Mouse (Mus musculus) lung, embryonic 15.5 days (tissue): ENCODE measurements around the gene Sorcs3. TPM values are rescaled to one million over a fixed set of nuclear protein-coding genes. Genes with fewer than 3 reads are reported as not detected.

Experiments
- ATAC-seq: fragments of 200-750 bp; cut with Nextera tagmentation; 2 replicates; pipeline ENCODE4 v1.8.0; 2017; ENCODE audit warnings: moderate number of reproducible peaks, borderline replicate concordance; ENCODE audit not compliant: low FRiP score, low TSS enrichment; ENCODE audit errors: extremely low read depth
- H3K27ac ChIP-seq: fragments of 300-500 bp; sonication (generic); 2 replicates; pipeline ENCODE4 v1.5.1; 2015; ENCODE audit warnings: moderate library complexity, mild to moderate bottlenecking, inconsistent platforms
- H3K27me3 ChIP-seq: fragments of 300-500 bp; sonication (generic); 2 replicates; pipeline ENCODE4 v1.6.1; 2015; ENCODE audit warnings: inconsistent platforms
- H3K36me3 ChIP-seq: fragments of 300-500 bp; sonication (generic); 2 replicates; pipeline ENCODE4 v1.6.1; 2015; ENCODE audit warnings: inconsistent platforms
- H3K4me1 ChIP-seq: fragments of 300-500 bp; sonication (generic); 2 replicates; pipeline ENCODE4 v1.6.1; 2015; ENCODE audit warnings: inconsistent platforms
- H3K4me2 ChIP-seq: fragments of 300-500 bp; sonication (generic); 2 replicates; pipeline ENCODE4 v1.6.1; 2015; ENCODE audit warnings: inconsistent platforms, mild to moderate bottlenecking, moderate library complexity
- H3K4me3 ChIP-seq: fragments of 300-500 bp; sonication (generic); 2 replicates; pipeline ENCODE4 v1.5.1; 2015; ENCODE audit warnings: mild to moderate bottlenecking, inconsistent platforms
- H3K9ac ChIP-seq: fragments of 300-500 bp; sonication (generic); 2 replicates; pipeline ENCODE4 v1.6.1; 2015; ENCODE audit warnings: inconsistent platforms
- H3K9me3 ChIP-seq: fragments of 300-500 bp; sonication (generic); 2 replicates; pipeline ENCODE4 v1.6.1; 2016; ENCODE audit warnings: inconsistent platforms
- whole genome bisulfite sequencing: fragments of 180-500 bp; shearing (Covaris S2); methylation state at CpG from one replicate; pipeline ENCODE4 v1.1.7; 2015; 5-methylcytosine and 5-hydroxymethylcytosine counted together
- polyA plus RNA-seq: library from polyadenylated mRNA; unstranded; fragments of >200 nt; fragmentation: Nextera tagmentation; extraction: Ambion mirVana; gene quantifications from 2 replicates; pipeline ENCODE4 v1.2.1, GENCODE M21; 2015

The Sorcs3 gene
- polyA plus RNA-seq, 1 experiment from 2014 or later = 0.25 TPM

DNA sequence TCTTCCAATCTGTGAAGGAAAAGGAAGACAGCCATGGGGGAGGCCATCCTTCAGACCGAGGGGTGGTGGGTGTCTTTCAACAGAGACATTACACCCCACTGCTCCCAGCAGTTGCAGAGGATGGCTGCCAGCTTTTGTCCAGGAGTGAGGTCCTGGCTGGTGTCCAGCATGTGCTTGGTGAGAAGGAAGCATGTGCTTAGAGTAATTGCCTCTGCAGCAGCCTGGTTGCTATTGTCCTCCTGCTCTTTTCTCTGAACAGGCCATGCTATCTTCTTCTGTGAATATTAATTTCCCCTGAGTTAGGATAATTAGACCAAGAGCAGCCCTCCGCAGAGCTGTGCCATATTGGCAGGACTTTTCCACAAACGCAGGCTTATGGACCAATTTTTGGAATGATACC lies 476.7 kb downstream of the Sorcs3 start:
- WGBS = 64% methylated on average over 3 of the region's 3 CpGs
- Histone ChIP-seq H3K4me2 (no peak overlapping the region), H3K36me3 (no peaks in the 10 kb centered on the region), H3K4me1 (no peaks in the 10 kb centered on the region), H3K27me3 (no peaks in the 10 kb centered on the region), H3K9ac (no peak overlapping the region), H3K4me3 (no peak overlapping the region), H3K9me3 (no peaks in the 10 kb centered on the region), H3K27ac (no peak overlapping the region)
- ATAC-seq = no peak

DNA sequence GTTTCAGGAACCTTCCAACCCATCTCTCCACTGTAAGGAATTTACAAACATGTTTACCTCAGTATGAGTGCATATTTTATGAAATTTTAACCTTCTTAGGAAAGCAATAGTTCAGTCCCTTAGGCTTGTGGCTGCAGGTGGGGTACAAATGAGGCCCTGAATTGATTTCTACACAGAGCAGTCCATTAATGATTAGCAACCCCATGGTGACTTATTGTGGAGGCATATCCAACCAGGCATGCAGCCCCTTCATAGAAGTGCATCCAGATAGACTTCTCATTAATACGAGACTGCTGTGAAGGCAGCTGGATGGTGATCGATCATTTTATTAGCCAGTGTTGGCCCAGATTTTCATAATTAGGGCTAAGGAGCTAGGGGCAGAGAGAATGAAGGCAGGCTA lies 480.5 kb downstream of the Sorcs3 start:
- Histone ChIP-seq H3K4me1 (no peaks in the 10 kb centered on the region), H3K9ac (no peak overlapping the region), H3K27ac (no peak overlapping the region), H3K4me3 (no peak overlapping the region), H3K9me3 (no peaks in the 10 kb centered on the region), H3K4me2 (no peak overlapping the region), H3K27me3 (no peaks in the 10 kb centered on the region), H3K36me3 (no peaks in the 10 kb centered on the region)
- no peak for ATAC-seq
- 86% methylated on average over 2 of the region's 2 CpGs for WGBS

DNA sequence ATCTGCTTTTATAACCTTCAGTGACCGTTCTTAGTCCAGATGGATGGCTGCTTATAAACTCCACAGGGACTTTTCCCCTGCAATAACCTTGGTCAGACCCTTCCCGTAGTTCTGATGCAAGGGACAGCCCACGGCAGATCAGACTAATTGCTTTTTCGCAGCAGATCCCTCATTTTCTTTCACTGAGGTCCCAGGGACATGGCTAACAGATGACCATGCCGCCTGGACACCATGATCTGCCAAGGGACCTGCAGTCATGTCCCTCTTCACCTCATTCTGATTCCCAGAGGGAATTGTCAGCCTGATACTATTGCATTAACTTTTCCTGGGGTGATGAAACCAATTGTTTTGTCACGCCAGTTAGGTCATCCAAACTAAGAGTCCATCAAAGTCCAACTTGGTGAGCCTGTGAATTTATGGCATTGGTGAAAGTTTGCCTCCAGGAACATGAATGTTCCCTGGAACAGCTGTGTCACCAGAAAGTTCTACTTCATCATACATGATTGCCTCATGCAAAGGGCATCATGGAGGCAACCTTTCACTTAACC lies 494.4 kb downstream of the Sorcs3 start:
- Histone ChIP-seq H3K4me2 (no peak overlapping the region), H3K9me3 (no peaks in the 10 kb centered on the region), H3K36me3 (no peaks in the 10 kb centered on the region), H3K4me1 (no peaks in the 10 kb centered on the region), H3K27me3 (no peaks in the 10 kb centered on the region), H3K4me3 (no peak overlapping the region), H3K27ac (no peak overlapping the region), H3K9ac (no peak overlapping the region)
- 63% methylated on average over 6 of the region's 6 CpGs for WGBS
- no peak for ATAC-seq

DNA sequence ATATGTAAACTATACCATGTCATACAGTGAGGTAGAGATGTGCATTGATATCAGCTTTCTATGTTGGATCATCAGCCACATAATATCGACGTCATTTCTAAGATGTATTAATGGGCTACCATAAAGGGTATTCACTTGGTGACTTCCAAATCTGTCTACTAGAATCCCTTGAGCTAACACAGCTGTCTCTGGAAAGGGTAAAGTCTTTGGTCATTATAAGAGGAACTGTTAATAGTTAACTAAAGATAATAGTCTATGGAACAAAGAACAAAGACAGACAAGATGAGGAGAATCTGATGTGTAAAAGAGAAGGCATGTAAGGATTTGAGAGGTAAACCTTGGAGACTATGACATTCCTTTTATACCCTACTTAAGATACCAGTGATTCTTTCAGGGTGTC lies 497.9 kb downstream of the Sorcs3 start:
- H3K4me3 ChIP-seq = no peak overlapping the region
- no peak overlapping the region for H3K4me2 ChIP-seq
- no peak for ATAC-seq
- 82% methylated on average over 2 of the region's 2 CpGs for WGBS
- H3K9me3 ChIP-seq = no peaks in the 10 kb centered on the region
- no peak overlapping the region for H3K9ac ChIP-seq
- H3K36me3 ChIP-seq = no peaks in the 10 kb centered on the region
- 0 out of 2 replicates have a peak, but pooled peaks cover 3% of the 10 kb centered on the region for H3K4me1 ChIP-seq
- no peak overlapping the region for H3K27ac ChIP-seq
- no peaks in the 10 kb centered on the region for H3K27me3 ChIP-seq

DNA sequence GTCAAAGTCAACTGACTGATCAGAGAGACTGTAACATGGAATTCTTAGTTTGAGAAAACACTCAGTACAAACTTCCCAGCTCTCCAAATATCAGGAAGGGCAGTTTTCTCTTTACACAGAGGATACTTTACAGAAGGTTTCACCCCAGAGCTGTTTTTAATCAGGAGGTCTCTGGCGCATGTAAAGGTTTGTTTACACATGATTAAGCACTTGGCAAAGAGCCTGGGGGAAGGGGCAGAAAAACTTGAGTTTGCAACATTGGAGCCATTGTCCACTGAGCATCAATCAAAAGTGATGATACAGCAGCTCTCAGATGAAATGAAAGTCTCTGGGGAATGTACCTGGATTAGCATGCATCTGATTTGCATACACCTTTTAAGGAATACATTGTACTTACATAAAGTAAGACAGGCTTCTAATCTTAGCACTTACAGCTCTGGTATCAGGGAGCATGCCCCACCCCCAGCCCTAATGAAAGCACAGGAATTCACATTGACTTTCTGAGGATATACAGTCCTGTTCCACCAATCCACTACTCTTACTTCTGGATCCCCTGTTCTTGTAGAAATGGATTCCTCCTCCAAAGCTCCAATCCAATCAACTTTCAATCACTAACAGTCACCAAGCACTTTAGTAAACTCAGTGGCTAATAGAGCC lies 500.6 kb downstream of the Sorcs3 start:
- no peak for ATAC-seq
- H3K27ac ChIP-seq = no peak overlapping the region
- no peak overlapping the region for H3K4me3 ChIP-seq
- 0% methylated on average over 1 of the region's 1 CpGs for WGBS
- H3K4me1 ChIP-seq = 0 out of 2 replicates have a peak, but pooled peaks cover 3% of the 10 kb centered on the region
- no peak overlapping the region for H3K9ac ChIP-seq
- H3K36me3 ChIP-seq = no peaks in the 10 kb centered on the region
- H3K4me2 ChIP-seq = no peak overlapping the region
- H3K9me3 ChIP-seq = no peaks in the 10 kb centered on the region
- H3K27me3 ChIP-seq = no peaks in the 10 kb centered on the region

DNA sequence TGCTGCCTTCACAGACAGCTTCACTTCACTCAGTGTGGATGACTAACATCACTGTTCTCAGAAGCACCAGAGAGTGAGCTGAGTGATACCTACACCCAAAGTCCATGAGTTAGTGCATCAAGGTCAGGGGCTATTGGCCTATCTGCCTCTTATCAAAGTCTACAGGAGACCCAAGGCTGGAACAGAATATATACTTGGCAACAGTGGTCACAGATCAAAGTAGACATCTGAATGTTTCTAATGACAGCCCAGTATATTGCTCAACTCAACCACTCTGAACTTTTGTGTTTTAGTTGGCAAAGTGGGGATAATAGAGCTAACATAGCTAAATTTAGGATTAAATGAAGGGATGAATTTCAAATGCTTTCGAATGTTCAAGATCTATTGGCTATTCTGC lies 501.1 kb downstream of the Sorcs3 start:
- no peak overlapping the region for H3K4me3 ChIP-seq
- no peak for ATAC-seq
- H3K9me3 ChIP-seq = no peaks in the 10 kb centered on the region
- WGBS = 83% methylated on average over 1 of the region's 1 CpGs
- H3K36me3 ChIP-seq = no peaks in the 10 kb centered on the region
- no peak overlapping the region for H3K27ac ChIP-seq
- H3K4me1 ChIP-seq = 0 out of 2 replicates have a peak, but pooled peaks cover 3% of the 10 kb centered on the region
- H3K27me3 ChIP-seq = no peaks in the 10 kb centered on the region
- no peak overlapping the region for H3K9ac ChIP-seq
- no peak overlapping the region for H3K4me2 ChIP-seq

DNA sequence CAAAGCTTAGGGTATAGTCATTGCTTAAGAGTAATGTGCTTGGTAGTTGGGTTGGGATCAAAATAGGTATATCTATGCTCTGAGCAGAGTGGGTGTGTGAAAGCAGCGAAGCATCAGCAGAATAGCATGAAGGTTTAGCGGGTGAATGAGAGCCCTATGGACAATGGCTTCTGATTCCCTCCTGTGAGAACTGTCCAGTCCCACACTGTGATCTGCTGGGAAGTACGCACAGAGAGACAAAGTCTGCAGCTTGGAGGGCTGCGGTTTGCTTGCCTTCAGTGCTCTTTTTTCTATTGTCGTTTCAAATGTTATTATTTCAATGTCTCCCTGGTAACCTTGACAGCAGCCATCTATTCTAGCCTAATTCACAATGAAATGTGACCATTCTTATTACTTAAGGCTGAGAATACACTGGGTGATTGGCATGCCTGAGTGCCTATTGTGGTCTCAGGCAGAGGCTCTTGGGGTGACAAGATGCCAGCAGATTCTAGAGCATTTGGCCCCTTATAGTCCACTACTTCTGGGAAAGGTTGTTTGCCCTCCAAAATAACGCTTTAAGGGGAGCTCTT lies 520.1 kb downstream of the Sorcs3 start:
- Histone ChIP-seq H3K36me3 (no peaks in the 10 kb centered on the region), H3K4me3 (no peak overlapping the region), H3K4me2 (no peak overlapping the region), H3K27ac (no peak overlapping the region), H3K9me3 (no peaks in the 10 kb centered on the region), H3K27me3 (no peaks in the 10 kb centered on the region), H3K4me1 (no peaks in the 10 kb centered on the region), H3K9ac (no peak overlapping the region)
- no peak for ATAC-seq
- 68% methylated on average over 6 of the region's 6 CpGs for whole genome bisulfite sequencing

DNA sequence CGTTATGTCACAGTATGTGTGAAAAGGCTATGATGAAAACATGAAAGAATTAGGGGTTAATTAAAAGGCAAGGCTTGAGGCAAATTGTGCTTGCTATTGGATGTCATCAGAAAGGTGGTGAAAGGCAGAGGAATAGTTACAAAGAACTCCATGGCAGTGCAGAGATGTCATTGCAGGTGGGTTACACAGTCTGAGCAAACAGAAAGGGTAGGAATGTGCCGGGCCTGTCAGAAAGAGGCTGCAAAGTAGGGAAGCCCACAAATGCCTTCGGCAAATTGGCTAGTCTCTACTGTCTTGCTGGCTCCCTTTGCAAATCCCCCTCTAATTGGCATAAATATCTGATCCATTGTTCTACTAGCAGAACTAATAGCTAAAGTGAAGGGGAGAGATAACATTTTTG lies 521.2 kb downstream of the Sorcs3 start:
- Histone ChIP-seq H3K4me2 (no peak overlapping the region), H3K9ac (no peak overlapping the region), H3K36me3 (no peaks in the 10 kb centered on the region), H3K9me3 (no peaks in the 10 kb centered on the region), H3K27ac (no peak overlapping the region), H3K4me1 (no peaks in the 10 kb centered on the region), H3K4me3 (no peak overlapping the region), H3K27me3 (no peaks in the 10 kb centered on the region)
- ATAC-seq = no peak
- 63% methylated on average over 3 of the region's 3 CpGs for WGBS

DNA sequence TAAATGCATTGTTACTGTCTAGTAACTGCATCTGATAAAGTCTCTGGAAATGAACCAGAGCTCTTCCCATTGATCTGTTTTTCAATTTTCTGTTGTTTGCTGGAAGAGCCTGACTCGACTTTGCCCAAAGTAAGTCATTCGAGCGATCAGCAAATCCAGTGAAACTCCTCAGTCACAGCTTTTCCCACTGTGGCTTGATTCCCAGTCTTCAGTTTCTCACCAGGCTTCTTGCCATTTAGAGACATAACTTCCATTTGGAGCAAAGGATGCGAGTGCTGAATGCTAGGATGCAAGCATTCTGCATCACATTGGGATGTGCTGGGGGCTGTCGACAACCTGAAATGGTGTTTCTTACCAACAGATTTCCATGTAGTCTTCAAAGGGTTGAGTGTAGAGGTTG lies 521.8 kb downstream of the Sorcs3 start:
- H3K4me2 ChIP-seq = no peak overlapping the region
- no peak overlapping the region for H3K4me3 ChIP-seq
- H3K27ac ChIP-seq = no peak overlapping the region
- no peaks in the 10 kb centered on the region for H3K4me1 ChIP-seq
- no peaks in the 10 kb centered on the region for H3K27me3 ChIP-seq
- no peaks in the 10 kb centered on the region for H3K9me3 ChIP-seq
- ATAC-seq = no peak
- no peaks in the 10 kb centered on the region for H3K36me3 ChIP-seq
- 85% methylated on average over 5 of the region's 5 CpGs for WGBS
- H3K9ac ChIP-seq = no peak overlapping the region

DNA sequence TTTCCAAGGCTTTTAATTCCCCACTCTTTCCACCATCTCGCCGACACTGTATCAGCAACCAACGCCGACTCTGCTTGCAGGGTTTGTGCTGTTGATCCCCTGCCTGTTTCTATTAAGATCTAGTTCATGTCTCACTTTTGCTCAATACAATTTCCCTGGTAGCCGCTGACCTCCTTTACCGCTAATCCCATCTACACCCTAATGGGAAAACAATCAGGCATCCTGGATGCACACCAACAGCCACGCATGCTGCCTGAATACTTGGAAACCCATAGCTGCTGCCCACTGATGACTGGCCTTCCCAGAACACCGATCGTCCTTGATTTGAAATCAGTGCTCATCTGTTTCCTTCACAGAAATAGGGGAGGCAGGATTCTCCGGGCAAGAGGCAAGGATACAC lies 525.9 kb downstream of the Sorcs3 start:
- WGBS = 87% methylated on average over 10 of the region's 10 CpGs
- H3K4me3 ChIP-seq = no peak overlapping the region
- ATAC-seq = no peak

DNA sequence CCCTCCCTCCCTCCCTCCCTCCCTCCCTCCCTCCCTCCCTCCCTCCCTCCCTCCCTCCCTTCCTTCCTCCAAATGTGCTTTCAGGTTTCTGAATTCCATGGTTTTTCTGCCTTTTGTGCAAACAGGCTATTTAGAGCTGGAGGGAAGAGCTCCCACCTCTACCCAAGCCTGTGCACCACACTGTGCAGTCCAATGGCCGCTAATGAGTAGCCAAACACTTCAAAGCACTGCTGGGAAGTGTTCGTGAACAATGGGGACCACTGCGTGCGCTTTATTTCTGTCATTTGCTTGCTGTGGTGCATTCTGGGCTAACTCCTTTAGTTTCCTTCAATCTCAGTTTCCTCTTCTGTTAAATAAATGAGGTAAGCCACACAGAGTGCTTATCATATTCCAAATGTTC lies 528.5 kb downstream of the Sorcs3 start:
- Histone ChIP-seq H3K27ac (no peak overlapping the region), H3K4me3 (no peak overlapping the region), H3K36me3 (no peaks in the 10 kb centered on the region), H3K4me2 (no peak overlapping the region), H3K4me1 (no peaks in the 10 kb centered on the region), H3K9me3 (no peaks in the 10 kb centered on the region), H3K9ac (no peak overlapping the region), H3K27me3 (no peaks in the 10 kb centered on the region)
- 58% methylated on average over 4 of the region's 4 CpGs for WGBS
- no peak for ATAC-seq

More for the DNA sequence above, 525.9 kb downstream of the Sorcs3 start:
- Histone ChIP-seq H3K9ac (no peak overlapping the region), H3K9me3 (no peaks in the 10 kb centered on the region), H3K4me1 (no peaks in the 10 kb centered on the region), H3K36me3 (no peaks in the 10 kb centered on the region), H3K4me2 (no peak overlapping the region), H3K27me3 (no peaks in the 10 kb centered on the region), H3K27ac (no peak overlapping the region)

DNA sequence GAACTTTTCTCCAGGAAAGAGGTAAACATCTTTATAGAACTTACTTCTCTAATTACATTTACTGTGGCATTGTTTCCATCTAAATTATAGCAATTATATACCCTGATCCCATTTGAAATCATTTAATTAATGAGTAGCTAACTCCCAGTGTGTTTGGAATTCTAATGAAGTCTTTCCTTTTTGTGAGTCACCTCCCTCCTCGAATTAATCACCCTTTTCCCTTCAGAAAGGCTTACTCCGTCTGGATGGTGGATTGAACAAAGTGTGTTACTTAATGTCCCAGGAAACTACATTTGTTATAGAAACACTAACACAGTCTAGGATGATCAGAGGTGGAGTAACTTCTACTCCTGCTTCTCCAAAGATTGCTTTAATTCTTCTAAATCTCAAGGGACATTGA lies 531.7 kb downstream of the Sorcs3 start:
- WGBS = 42% methylated on average over 2 of the region's 2 CpGs
- Histone ChIP-seq H3K4me1 (no peaks in the 10 kb centered on the region), H3K36me3 (no peaks in the 10 kb centered on the region), H3K27ac (no peak overlapping the region), H3K9me3 (no peaks in the 10 kb centered on the region), H3K27me3 (no peaks in the 10 kb centered on the region), H3K9ac (no peak overlapping the region), H3K4me2 (no peak overlapping the region), H3K4me3 (no peak overlapping the region)
- no peak for ATAC-seq
